Mouse (Mus musculus) ovary, adult 10 weeks (tissue): ENCODE data around the gene Mgat2. TPM values are rescaled to one million over a fixed set of nuclear protein-coding genes. Genes with fewer than 3 reads are reported as not detected.

Source experiments
- polyA plus RNA-seq: library from polyadenylated mRNA; stranded (reverse); fragments of 350-450 nt; fragmentation: Illumina TruSeq; extraction: RNeasy Lipid Tissue Mini Kit (QIAGEN cat#74804); gene quantifications from one replicate; pipeline ENCODE4 v1.2.3, GENCODE M21; 2014

The Mgat2 gene
- 173 TPM for polyA plus RNA-seq

GRCm38 (mm10) chr12:69183583-69184308 lies at the start of gene Mgat2, which contains the start of gene Rpl36al:
Mgat2 (plus strand) TSS chr12:69184157.
Rpl36al (minus strand) TSS chr12:69184083.

GRCm38 (mm10) chr12:69158765-69159577 lies 25.0 kb upstream of the Mgat2 start, which contains the start of gene Rps29:
Rps29 (minus strand) TSS chr12:69159186.

GRCm38 (mm10) chr12:69168461-69169106 lies 15.4 kb upstream of the Mgat2 start, which contains the start of gene Lrr1:
Lrr1 (plus strand) TSS chr12:69168814.

GRCm38 (mm10) chr12:69196444-69197377 lies 12.8 kb downstream of the Mgat2 start, which contains the start of gene Gm49383:
Gm49383 (minus strand) TSS chr12:69197104.

GRCm38 (mm10) chr12:69198164-69198535 lies 14.2 kb downstream of the Mgat2 start, which contains the start of gene Dnaaf2:
Dnaaf2 (minus strand) TSS chr12:69198429.

GRCm38 (mm10) chr12:69204052-69204833 lies 20.3 kb downstream of the Mgat2 start, which contains the start of gene Gm49384:
Gm49384 (minus strand) TSS chr12:69204267.

GRCm38 (mm10) chr12:69227776-69228466 lies 44.0 kb downstream of the Mgat2 start, which contains the start of gene Pole2:
Pole2 (minus strand) TSS chr12:69228195.

Other genes starting within 250 kb of the Mgat2 start
- 34.2 TPM for gene Rps29, start 25.0 kb upstream of the Mgat2 start, polyA plus RNA-seq
- 25.0 TPM for gene Lrr1, start 15.3 kb upstream of the Mgat2 start, polyA plus RNA-seq
- 191 TPM for gene Rpl36al, start 74 bp upstream of the Mgat2 start, polyA plus RNA-seq
- 1.3 TPM for gene Gm49383, start 12.9 kb downstream of the Mgat2 start, polyA plus RNA-seq
- gene Dnaaf2, start 14.3 kb downstream of the Mgat2 start, polyA plus RNA-seq: 3.9 TPM
- gene Gm49384, start 20.1 kb downstream of the Mgat2 start, polyA plus RNA-seq: 26.4 TPM
- gene Pole2, start 44.0 kb downstream of the Mgat2 start, polyA plus RNA-seq: 16.5 TPM
- 20.0 TPM for gene Klhdc1, start 57.0 kb downstream of the Mgat2 start, polyA plus RNA-seq
- gene Klhdc2, start 112.5 kb downstream of the Mgat2 start, polyA plus RNA-seq: 165 TPM
- gene Nemf, start 173.0 kb downstream of the Mgat2 start, polyA plus RNA-seq: 111 TPM
- 74.6 TPM for gene Arf6, start 188.0 kb downstream of the Mgat2 start, polyA plus RNA-seq
- gene Gm9887, start 188.3 kb downstream of the Mgat2 start, polyA plus RNA-seq: not detected